Mouse (Mus musculus) liver, embryonic 14 days (tissue): Measurements from ENCODE around the gene Gm10337. TPM values are rescaled to one million over a fixed set of nuclear protein-coding genes. Genes with fewer than 3 reads are reported as not detected.

ENCODE experiments used
- polyA plus RNA-seq: library from polyadenylated mRNA; depleted of rRNA; stranded (reverse); fragments of >200 nt; gene quantifications from 2 replicates; pipeline ENCODE4 v1.2.3, GENCODE M21; 2012; rRNA removed

Gm10337 gene
- polyA plus RNA-seq, result not detected in 2 replicates

DNA sequence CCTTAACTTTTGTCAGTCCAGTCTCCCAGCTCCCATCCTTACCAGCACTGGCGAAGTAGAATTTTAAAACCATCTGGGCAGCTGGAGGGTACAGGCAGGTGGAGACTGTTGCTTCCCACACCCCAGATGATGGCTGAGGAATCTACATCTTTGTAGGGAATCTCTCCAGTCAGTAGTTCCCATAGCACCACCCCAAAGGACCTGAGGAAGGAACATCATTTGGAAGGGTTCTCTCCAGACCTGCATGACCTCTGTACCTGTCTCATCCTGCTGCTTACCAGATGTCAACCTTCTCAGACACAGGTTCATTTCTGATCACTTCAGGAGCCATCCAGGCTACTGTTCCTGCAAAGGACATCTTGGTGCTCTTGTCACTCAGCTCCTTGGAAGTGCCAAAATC is at the start of gene Gm10337:
Gene Gm10337 (plus strand): TSS at position 276 of the 400 bp plus-strand sequence.

DNA sequence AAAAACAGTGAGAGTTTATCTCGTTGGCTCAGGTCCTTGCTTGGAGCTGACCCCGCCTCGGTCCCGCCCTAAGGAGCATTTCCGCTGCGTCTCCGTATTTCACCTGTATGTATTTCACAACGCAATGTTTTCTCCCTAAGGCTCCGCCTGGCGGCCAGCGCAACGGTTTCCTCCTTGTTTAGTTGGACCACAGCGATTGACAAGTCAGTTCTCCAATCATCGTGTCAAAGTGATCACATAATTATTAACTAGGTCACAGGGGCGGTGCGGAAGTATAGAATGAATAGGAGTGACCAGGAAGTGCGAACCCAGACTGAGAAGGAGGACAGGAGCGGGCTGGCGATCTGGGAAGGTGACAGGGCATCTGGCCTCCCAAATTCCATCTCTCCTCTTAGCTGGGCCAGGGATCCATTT is 44.6 kb upstream of the Gm10337 start, which contains the start of gene Prr13:
Gene Prr13 (plus strand): TSS at position 125 of the 414 bp plus-strand sequence.

DNA sequence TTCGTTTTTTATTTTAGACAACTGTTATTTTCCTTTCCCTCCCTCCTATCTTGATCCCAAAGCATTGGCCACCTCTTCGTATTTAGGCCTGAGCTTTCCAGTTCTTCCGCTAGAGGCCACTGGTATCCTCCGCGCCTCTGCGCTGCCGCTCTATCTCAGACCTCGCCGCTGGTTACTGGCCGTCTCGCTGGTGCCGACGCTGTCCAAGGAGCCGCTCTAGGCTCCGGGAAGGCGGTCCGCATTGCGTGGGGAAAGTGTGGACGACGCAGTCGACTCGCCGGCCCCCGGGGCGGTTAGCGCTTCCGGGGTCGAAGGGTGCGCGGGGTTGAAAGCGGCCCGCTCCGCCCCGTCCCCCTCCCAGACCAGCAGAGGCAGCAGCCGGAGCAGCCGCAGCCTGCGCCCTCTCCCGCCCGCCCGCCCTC is 33.3 kb upstream of the Gm10337 start, which contains the start of gene Pcbp2:
Gene Pcbp2 (plus strand): TSS at position 357 of the 422 bp plus-strand sequence.

DNA sequence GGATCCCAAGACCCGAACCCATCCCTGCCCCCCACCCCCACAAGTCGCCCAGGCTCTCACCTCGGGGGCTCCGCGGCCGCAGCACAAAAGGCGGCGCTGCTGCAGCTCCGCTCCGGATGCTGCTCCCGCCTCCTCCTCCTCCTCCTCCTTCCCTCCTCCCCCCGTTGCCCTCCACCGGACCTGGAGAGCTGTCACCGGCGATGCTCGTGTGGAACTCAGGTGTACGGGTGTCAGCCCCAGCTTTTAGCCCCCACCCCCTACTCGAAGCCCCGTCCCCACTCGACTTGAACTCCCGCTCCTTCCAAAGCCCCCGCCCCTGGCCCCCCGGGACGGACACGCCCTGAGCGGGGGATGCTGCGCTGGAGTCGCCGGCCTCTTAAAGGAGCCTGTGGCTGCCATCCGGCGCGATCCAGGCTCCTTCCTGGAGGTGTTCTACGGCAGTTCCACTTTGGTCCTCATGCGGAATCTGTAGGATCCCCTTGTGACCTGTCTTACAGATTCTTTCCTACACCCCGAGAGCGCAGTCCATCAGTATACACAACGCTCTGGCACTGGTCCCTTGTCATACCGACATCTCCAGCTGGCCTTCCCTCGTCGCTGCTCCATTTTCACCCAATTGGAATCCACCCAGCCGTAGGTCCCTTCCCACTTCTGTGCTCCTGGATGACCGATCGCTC is 13.3 kb downstream of the Gm10337 start, which contains the start of gene Map3k12:
Gene Map3k12 (minus strand): TSS at position 337 of the 677 bp plus-strand sequence.

DNA sequence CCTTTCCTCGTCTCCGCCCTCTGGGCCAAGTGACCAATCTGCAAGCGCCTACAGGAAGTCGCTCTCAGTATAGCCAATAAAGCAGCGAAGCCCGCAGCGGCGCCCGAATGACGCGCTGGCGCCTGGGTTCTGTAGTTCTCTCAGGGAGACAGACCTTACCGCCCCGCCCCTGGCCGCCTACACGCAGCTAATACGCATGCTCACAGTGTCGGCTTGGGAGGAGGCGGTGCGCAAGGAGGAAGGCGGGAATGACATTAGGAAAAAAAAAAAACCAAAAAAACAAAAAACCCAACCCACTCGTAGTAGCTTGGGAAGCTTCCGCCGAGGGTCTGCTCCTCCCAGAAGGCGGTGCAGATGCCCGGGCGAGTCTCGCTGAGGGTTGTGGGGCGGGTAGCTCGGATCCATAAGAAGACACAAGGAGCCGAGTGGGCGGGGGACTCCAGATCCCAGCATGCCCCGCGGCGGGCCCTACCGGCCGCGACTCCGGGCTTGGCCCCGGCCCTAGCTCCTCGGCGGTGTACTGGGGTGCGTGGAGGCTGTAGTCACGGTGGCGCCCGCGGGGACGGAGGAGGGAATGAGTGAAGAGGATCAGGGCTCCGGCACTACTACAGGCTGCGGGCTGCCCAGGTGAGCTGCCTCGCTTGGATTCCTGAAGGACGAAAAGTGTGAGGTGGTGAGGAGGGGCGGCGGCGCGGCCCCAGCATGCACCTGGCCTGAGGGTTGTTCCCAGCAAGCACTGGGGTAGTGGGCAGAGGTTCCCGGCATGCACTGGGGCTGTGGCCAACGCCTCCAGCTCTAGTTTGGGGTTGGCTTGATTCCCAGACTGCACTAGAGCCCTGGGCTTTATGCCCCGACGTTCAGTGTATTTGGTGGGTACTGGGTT is 14.7 kb downstream of the Gm10337 start, which contains the start of gene Tarbp2:
Gene Tarbp2 (plus strand): TSS at position 217 of the 883 bp plus-strand sequence.

DNA sequence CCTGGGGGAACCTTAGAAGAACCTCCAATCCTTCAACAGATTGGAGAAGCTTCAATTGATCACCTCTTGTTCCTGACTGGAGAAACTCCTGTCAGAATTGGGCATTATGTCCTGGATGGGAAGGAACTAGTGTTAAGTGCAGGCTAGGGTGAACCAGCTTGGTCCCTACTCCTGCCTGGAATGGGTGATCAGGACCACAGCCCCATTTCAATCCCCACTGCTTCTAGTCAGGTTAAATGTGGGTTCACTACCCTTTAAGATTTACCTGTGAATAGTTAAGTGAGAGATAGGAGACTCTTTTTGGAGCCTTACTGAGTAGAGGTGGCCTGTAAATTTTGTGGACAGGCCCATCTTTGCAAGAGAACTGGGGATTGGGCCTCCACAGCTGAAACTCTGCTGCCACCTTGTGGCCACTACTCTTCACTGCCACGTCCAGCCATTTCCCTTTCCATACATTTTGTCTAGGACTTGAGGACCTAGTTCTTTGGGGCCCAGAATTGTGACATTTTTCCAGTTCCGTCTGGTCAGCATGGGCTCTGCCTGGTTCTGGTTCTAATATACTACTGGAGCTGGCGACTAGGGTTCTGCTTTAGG is 21.5 kb downstream of the Gm10337 start, which contains the start of gene Npff:
Gene Npff (minus strand): TSS at position 51 of the 594 bp plus-strand sequence.

Other genes with a start within 250 kb of the Gm10337 start
- gene Rarg, start 246.2 kb upstream of the Gm10337 start, polyA plus RNA-seq, result 2.0 and 2.1 TPM in 2 replicates
- gene Gm9918, start 233.2 kb upstream of the Gm10337 start, polyA plus RNA-seq, result 0.03 TPM in 2 replicates
- 11.1 and 12.9 TPM in 2 replicates for gene Mfsd5, start 224.3 kb upstream of the Gm10337 start, polyA plus RNA-seq
- gene Espl1, start 207.5 kb upstream of the Gm10337 start, polyA plus RNA-seq, result 14.5 and 18.7 TPM in 2 replicates
- 84.4 and 85.9 TPM in 2 replicates for gene Pfdn5, start 177.6 kb upstream of the Gm10337 start, polyA plus RNA-seq
- gene Myg1, start 172.0 kb upstream of the Gm10337 start, polyA plus RNA-seq, result 27.0 and 31.6 TPM in 2 replicates
- gene Aaas, start 153.0 kb upstream of the Gm10337 start, polyA plus RNA-seq, result 31.9 and 34.2 TPM in 2 replicates
- 0.03 and 0.05 TPM in 2 replicates for gene Sp7, start 136.5 kb upstream of the Gm10337 start, polyA plus RNA-seq
- 10.2 and 11.4 TPM in 2 replicates for gene Sp1, start 97.6 kb upstream of the Gm10337 start, polyA plus RNA-seq
- gene Amhr2, start 58.4 kb upstream of the Gm10337 start, polyA plus RNA-seq, result 0.08 and 0.09 TPM in 2 replicates
- 72.5 and 88.4 TPM in 2 replicates for gene Prr13, start 44.7 kb upstream of the Gm10337 start, polyA plus RNA-seq
- 197 and 256 TPM in 2 replicates for gene Pcbp2, start 33.2 kb upstream of the Gm10337 start, polyA plus RNA-seq
- 0.95 and 1.3 TPM in 2 replicates for gene Map3k12, start 13.3 kb downstream of the Gm10337 start, polyA plus RNA-seq
- gene Tarbp2, start 14.5 kb downstream of the Gm10337 start, polyA plus RNA-seq, result 36.1 and 41.9 TPM in 2 replicates
- gene Npff, start 21.2 kb downstream of the Gm10337 start, polyA plus RNA-seq, result 1.1 and 1.6 TPM in 2 replicates
- gene Gm28047, start 121.3 kb downstream of the Gm10337 start, polyA plus RNA-seq, result not detected in 2 replicates
- 11.8 and 12.5 TPM in 2 replicates for gene Atf7, start 121.7 kb downstream of the Gm10337 start, polyA plus RNA-seq
- gene Atp5g2, start 168.6 kb downstream of the Gm10337 start, polyA plus RNA-seq, result 216 and 238 TPM in 2 replicates
- 5.4 and 6.1 TPM in 2 replicates for gene Calcoco1, start 218.5 kb downstream of the Gm10337 start, polyA plus RNA-seq